Mouse (Mus musculus) erythroblast, embryonic 14.5 days (primary cell): ENCODE measurements around the gene Sh3rf3.

Experiments used
- GATA1 ChIP-seq: IDR thresholded peaks from 2 replicates; pipeline ENCODE4 v1.6.1; 2012; ENCODE audit warnings: low read length, inconsistent platforms, mixed read lengths
- TAL1 ChIP-seq: IDR thresholded peaks from 3 replicates; pipeline ENCODE4 v1.6.1; 2012; ENCODE audit warnings: low read length, inconsistent platforms, mixed read lengths

DNA sequence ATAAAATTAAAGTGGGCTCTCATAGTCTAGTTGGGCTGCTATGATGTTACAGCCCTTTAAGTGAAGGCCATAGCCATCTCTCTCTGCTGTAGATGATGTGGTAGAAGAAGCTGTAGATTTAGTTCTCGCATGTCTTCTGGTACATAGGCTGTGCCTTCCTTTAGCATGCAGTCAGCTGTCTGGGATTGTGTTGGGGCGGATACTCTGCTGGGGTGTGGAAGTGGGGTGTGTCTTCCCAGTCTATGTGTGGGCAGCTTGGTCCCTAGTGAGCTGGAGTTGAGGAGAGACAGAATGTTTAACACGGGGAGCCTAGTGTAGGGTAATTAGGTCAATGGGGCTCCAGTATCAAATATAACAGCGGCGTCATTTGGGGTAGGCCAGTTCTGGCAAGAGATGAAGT, 82.3 kb downstream of the Sh3rf3 start:
- TF ChIP-seq TAL1 (no peak), GATA1 (no peak)
